Mouse (Mus musculus) intestine, postnatal 0 days (tissue): Measurements from ENCODE around the gene Panx3. TPM values are rescaled to one million over a fixed set of nuclear protein-coding genes. Genes with fewer than 3 reads are reported as not detected.

Experiments used
- ATAC-seq: fragments of 200-750 bp; cut with Nextera tagmentation; 2 replicates; pipeline ENCODE4 v1.8.0; 2017; ENCODE audit warnings: mild to moderate bottlenecking, moderate TSS enrichment, moderate library complexity
- H3K27ac ChIP-seq: fragments of 300-500 bp; sonication (generic); 2 replicates; pipeline ENCODE4 v1.5.1; 2014; ENCODE audit warnings: mild to moderate bottlenecking, low read depth, low read length, moderate library complexity
- H3K27me3 ChIP-seq: fragments of 300-500 bp; sonication (generic); replicated peaks from 2 replicates; pipeline ENCODE4 v1.6.1; 2014; ENCODE audit warnings: low read length, mixed read lengths; ENCODE audit not compliant: control insufficient read depth, insufficient read depth
- H3K36me3 ChIP-seq: fragments of 300-500 bp; sonication (generic); 2 replicates; pipeline ENCODE4 v1.6.1; 2014; ENCODE audit warnings: mild to moderate bottlenecking, moderate library complexity; ENCODE audit not compliant: control insufficient read depth, insufficient read depth
- H3K4me1 ChIP-seq: fragments of 300-500 bp; sonication (generic); replicated peaks from 2 replicates; pipeline ENCODE4 v1.6.1; 2014; ENCODE audit warnings: antibody characterized with exemption, low read length, mixed read lengths; ENCODE audit not compliant: control insufficient read depth, insufficient read depth
- H3K4me2 ChIP-seq: fragments of 300-500 bp; sonication (generic); replicated peaks from 2 replicates; pipeline ENCODE4 v1.6.1; 2014; ENCODE audit warnings: low read depth, mild to moderate bottlenecking, moderate library complexity
- H3K4me3 ChIP-seq: fragments of 300-500 bp; sonication (generic); 2 replicates; pipeline ENCODE4 v1.5.1; 2014; ENCODE audit warnings: low read depth, low read length
- H3K9ac ChIP-seq: fragments of 300-500 bp; sonication (generic); 2 replicates; pipeline ENCODE4 v1.6.1; 2014; ENCODE audit warnings: mild to moderate bottlenecking, low read depth, low read length
- H3K9me3 ChIP-seq: fragments of 300-500 bp; sonication (generic); 2 replicates; pipeline ENCODE4 v1.6.1; 2016; ENCODE audit warnings: mixed run types; ENCODE audit not compliant: control insufficient read depth
- CTCF ChIP-seq: sonication (generic); IDR thresholded peaks from 2 replicates; pipeline ENCODE4 v1.5.1; 2016; ENCODE audit warnings: low read depth, mild to moderate bottlenecking, control low read depth, antibody characterized with exemption, moderate library complexity
- WGBS: fragments of 180-500 bp; shearing (Covaris S2); extraction: QIAGEN DNeasy Blood & Tissue Kit; methylation state at CpG from one replicate; pipeline ENCODE4 v1.1.7; 2014; 5-methylcytosine and 5-hydroxymethylcytosine counted together
- polyA plus RNA-seq: library from polyadenylated mRNA; unstranded; fragments of >200 nt; fragmentation: Nextera tagmentation; extraction: Ambion mirVana; gene quantifications from 2 replicates; pipeline ENCODE4 v1.2.1, GENCODE M21; 2015

Panx3 gene
- polyA plus RNA-seq, 1 experiment from 2014 or later = not detected

- H3K9me3 ChIP-seq = no peaks in the 10 kb centered on the region
- peak within 1 kb of the TSS; percentile 68 for H3K4me2 ChIP-seq
- peaks cover 25% of the 10 kb centered on the region for H3K36me3 ChIP-seq
- no peaks in the 10 kb centered on the region for H3K4me1 ChIP-seq
- peak; percentile 98 for ATAC-seq
- WGBS = under 1% methylated on average over 36 of the region's 36 CpGs
- no peak for TF ChIP-seq CTCF
- peak within 1 kb of the TSS; percentile 97 for H3K27ac ChIP-seq
- H3K4me3 ChIP-seq = peak within 1 kb of the TSS; percentile 93
- H3K27me3 ChIP-seq = no peaks in the 10 kb centered on the region
- H3K9ac ChIP-seq = peak within 1 kb of the TSS; percentile 88
These were observed 12.0 kb downstream of the Panx3 start, which contains the start of gene Tbrg1 for GRCm38 (mm10) chr9:37656931-37657481. Tbrg1 (minus strand) TSS chr9:37657312.

DNA sequence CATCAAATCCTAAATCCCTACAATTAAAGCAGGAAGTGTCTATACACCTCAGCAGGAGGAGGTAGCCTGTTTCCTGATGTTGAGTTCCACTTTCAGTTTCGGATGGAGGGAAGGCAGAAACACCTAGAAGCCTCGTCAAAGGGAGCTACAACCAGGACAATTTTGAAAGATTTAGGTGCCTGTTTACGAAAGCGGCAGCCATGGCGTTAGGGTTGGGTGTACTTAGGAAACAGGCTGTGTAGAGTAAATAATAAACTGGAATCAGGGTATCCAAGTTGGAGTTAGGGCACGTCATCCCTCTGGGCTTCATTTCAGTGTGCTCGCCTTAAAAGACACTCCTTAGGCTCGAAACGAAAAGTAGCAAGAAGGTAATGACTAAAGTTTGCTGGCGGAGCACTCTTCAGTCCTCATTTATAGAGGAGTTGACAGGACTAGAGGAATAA, 12.6 kb downstream of the Panx3 start:
- peak overlapping the region; percentile 88 for H3K9ac ChIP-seq
- WGBS = under 1% methylated on average over 10 of the region's 10 CpGs
- no peak for TF ChIP-seq CTCF
- peak overlapping the region; percentile 97 for H3K27ac ChIP-seq
- H3K4me1 ChIP-seq = no peaks in the 10 kb centered on the region
- no peaks in the 10 kb centered on the region for H3K27me3 ChIP-seq
- H3K9me3 ChIP-seq = no peaks in the 10 kb centered on the region
- H3K36me3 ChIP-seq = peaks cover 27% of the 10 kb centered on the region
- peak overlapping the region; percentile 68 for H3K4me2 ChIP-seq
- peak overlapping the region; percentile 93 for H3K4me3 ChIP-seq
- peak; percentile 52 for ATAC-seq

DNA sequence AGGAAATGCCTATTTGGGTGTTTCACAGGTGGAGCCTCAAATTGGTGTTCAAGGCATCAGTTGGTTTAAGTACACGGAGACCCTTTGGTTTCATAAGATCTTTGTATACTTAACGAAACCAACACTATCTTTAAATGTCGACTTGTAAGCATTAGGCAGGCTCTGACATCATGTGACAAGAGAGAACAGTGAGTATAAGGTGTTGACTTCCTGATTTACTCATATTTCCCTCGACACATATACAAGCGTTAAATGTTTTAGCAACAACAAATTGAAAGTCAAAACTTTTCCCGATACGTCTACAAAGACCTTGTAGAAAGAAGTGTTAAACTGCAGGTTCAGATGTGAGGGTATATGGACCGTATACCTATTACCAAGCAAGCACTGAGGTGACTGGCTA, 13.1 kb downstream of the Panx3 start:
- H3K4me1 ChIP-seq = no peaks in the 10 kb centered on the region
- peak overlapping the region; percentile 97; the same call in 1 of the 2 replicates for H3K27ac ChIP-seq
- peaks cover 32% of the 10 kb centered on the region for H3K36me3 ChIP-seq
- 39% methylated on average over 8 of the region's 8 CpGs for WGBS
- H3K27me3 ChIP-seq = no peaks in the 10 kb centered on the region
- peak overlapping the region; percentile 88 for H3K9ac ChIP-seq
- no peak for TF ChIP-seq CTCF
- H3K4me3 ChIP-seq = peak overlapping the region; percentile 93
- 0 out of 2 replicates have a peak, but pooled peaks have one; percentile 4 for ATAC-seq
- no peaks in the 10 kb centered on the region for H3K9me3 ChIP-seq
- peak overlapping the region; percentile 68 for H3K4me2 ChIP-seq

- Histone ChIP-seq H3K27ac (no peak overlapping the region), H3K9ac (no peak overlapping the region), H3K4me1 (no peaks in the 10 kb centered on the region), H3K4me2 (no peak overlapping the region), H3K4me3 (no peak overlapping the region), H3K9me3 (no peaks in the 10 kb centered on the region), H3K27me3 (no peaks in the 10 kb centered on the region), H3K36me3 (peaks cover 53% of the 10 kb centered on the region)
- TF ChIP-seq CTCF = no peak
- ATAC-seq = no peak
- WGBS = 78% methylated on average over 5 of the region's 5 CpGs
These were observed 15.2 kb downstream of the Panx3 start for GRCm38 (mm10) chr9:37653836-37654235.

GRCm38 (mm10) chr9:37650639-37651038, 18.4 kb downstream of the Panx3 start:
- TF ChIP-seq CTCF = no peak
- WGBS = 95% methylated on average over 5 of the region's 5 CpGs
- H3K36me3 ChIP-seq = peaks cover 67% of the 10 kb centered on the region

GRCm38 (mm10) chr9:37646246-37646645, 22.8 kb downstream of the Panx3 start:
- no peak overlapping the region for H3K27ac ChIP-seq
- H3K27me3 ChIP-seq = no peaks in the 10 kb centered on the region
- no peak overlapping the region for H3K9ac ChIP-seq
- no peaks in the 10 kb centered on the region for H3K4me1 ChIP-seq
- H3K4me3 ChIP-seq = no peak overlapping the region
- peaks cover 57% of the 10 kb centered on the region for H3K36me3 ChIP-seq
- 71% methylated on average over 3 of the region's 3 CpGs for WGBS
- ATAC-seq = no peak
- no peak for TF ChIP-seq CTCF
- H3K9me3 ChIP-seq = no peaks in the 10 kb centered on the region
- no peak overlapping the region for H3K4me2 ChIP-seq

More at GRCm38 (mm10) chr9:37650639-37651038, 18.4 kb downstream of the Panx3 start:
- no peak overlapping the region for H3K4me3 ChIP-seq
- no peak overlapping the region for H3K27ac ChIP-seq
- no peaks in the 10 kb centered on the region for H3K9me3 ChIP-seq
- no peaks in the 10 kb centered on the region for H3K4me1 ChIP-seq
- H3K9ac ChIP-seq = no peak overlapping the region
- H3K27me3 ChIP-seq = no peaks in the 10 kb centered on the region
- H3K4me2 ChIP-seq = no peak overlapping the region
- ATAC-seq = no peak
